Mouse (Mus musculus) hindbrain, embryonic 16.5 days (tissue): ENCODE results near the gene Prdm15. TPM values are rescaled to one million over a fixed set of nuclear protein-coding genes. Genes with fewer than 3 reads are reported as not detected.

ENCODE experiments used
- ATAC-seq: fragments of 200-750 bp; cut with Nextera tagmentation; 2 replicates; pipeline ENCODE4 v1.8.0; 2017; ENCODE audit warnings: moderate TSS enrichment, moderate library complexity
- H3K27ac ChIP-seq: fragments of 300-500 bp; sonication (generic); 2 replicates; pipeline ENCODE4 v1.5.1; 2014; ENCODE audit warnings: low read depth, mild to moderate bottlenecking, control low read depth, low read length, moderate library complexity
- H3K27me3 ChIP-seq: fragments of 300-500 bp; sonication (generic); replicated peaks from 2 replicates; pipeline ENCODE4 v1.6.1; 2014; ENCODE audit warnings: low read length; ENCODE audit not compliant: control insufficient read depth, insufficient read depth
- H3K36me3 ChIP-seq: fragments of 300-500 bp; sonication (generic); 2 replicates; pipeline ENCODE4 v1.6.1; 2014; ENCODE audit warnings: mild to moderate bottlenecking, low read length, moderate library complexity, mixed read lengths; ENCODE audit not compliant: control insufficient read depth, insufficient read depth
- H3K4me1 ChIP-seq: fragments of 300-500 bp; sonication (generic); 2 replicates; pipeline ENCODE4 v1.6.1; 2014; ENCODE audit warnings: low read depth, low read length; ENCODE audit not compliant: control insufficient read depth, insufficient read depth
- H3K4me2 ChIP-seq: fragments of 300-500 bp; sonication (generic); 2 replicates; pipeline ENCODE4 v1.6.1; 2014; ENCODE audit warnings: mild to moderate bottlenecking, low read length, control low read depth, moderate library complexity
- H3K4me3 ChIP-seq: fragments of 300-500 bp; sonication (generic); 2 replicates; pipeline ENCODE4 v1.5.1; 2014; ENCODE audit warnings: mild to moderate bottlenecking, low read length, control low read depth, moderate library complexity
- H3K9ac ChIP-seq: fragments of 300-500 bp; sonication (generic); 2 replicates; pipeline ENCODE4 v1.6.1; 2014; ENCODE audit warnings: low read depth, mild to moderate bottlenecking, control low read depth, low read length, moderate library complexity
- H3K9me3 ChIP-seq: fragments of 300-500 bp; sonication (generic); 2 replicates; pipeline ENCODE4 v1.6.1; 2014; ENCODE audit warnings: mild to moderate bottlenecking, low read length, moderate library complexity; ENCODE audit not compliant: control insufficient read depth
- WGBS: fragments of 180-500 bp; shearing (Covaris S2); extraction: QIAGEN DNeasy Blood & Tissue Kit; methylation state at CpG from one replicate; pipeline ENCODE4 v1.1.7; 2014; 5-methylcytosine and 5-hydroxymethylcytosine counted together
- polyA plus RNA-seq: library from polyadenylated mRNA; unstranded; fragments of >200 nt; fragmentation: Nextera tagmentation; extraction: Ambion mirVana; gene quantifications from 2 replicates; pipeline ENCODE4 v1.2.1, GENCODE M21; 2015

Prdm15 gene
- polyA plus RNA-seq, 1 experiment from 2014 or later, result 8.5 TPM

DNA sequence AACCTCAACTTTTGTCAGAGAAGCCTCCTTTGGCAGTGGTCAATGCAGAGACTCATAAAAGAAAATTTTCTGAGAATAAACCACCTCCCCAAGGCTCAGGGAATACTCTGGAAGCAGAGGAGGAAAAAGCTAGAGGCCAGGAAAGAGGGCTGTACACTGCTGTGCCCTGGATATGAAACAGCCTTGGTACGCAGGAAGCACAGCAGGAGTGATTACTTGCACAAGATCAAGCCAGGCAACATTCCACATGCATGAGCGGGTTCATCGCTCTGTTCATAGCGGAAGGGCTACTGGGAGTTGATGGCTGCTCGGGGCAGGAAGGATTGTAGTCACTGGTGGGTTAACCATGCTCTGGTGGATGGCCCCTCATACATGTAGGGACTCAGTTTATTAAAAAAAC, 21.0 kb upstream of the Prdm15 start:
- no peak overlapping the region for H3K9ac ChIP-seq
- 62% methylated on average over 5 of the region's 5 CpGs for WGBS
- no peaks in the 10 kb centered on the region for H3K27me3 ChIP-seq
- no peaks in the 10 kb centered on the region for H3K9me3 ChIP-seq
- H3K4me1 ChIP-seq, result no peaks in the 10 kb centered on the region
- H3K27ac ChIP-seq, result no peak overlapping the region
- no peak overlapping the region for H3K4me3 ChIP-seq
- ATAC-seq, result no peak
- peaks cover 16% of the 10 kb centered on the region; the same call in 1 of the 2 replicates for H3K36me3 ChIP-seq
- H3K4me2 ChIP-seq, result no peak overlapping the region

DNA sequence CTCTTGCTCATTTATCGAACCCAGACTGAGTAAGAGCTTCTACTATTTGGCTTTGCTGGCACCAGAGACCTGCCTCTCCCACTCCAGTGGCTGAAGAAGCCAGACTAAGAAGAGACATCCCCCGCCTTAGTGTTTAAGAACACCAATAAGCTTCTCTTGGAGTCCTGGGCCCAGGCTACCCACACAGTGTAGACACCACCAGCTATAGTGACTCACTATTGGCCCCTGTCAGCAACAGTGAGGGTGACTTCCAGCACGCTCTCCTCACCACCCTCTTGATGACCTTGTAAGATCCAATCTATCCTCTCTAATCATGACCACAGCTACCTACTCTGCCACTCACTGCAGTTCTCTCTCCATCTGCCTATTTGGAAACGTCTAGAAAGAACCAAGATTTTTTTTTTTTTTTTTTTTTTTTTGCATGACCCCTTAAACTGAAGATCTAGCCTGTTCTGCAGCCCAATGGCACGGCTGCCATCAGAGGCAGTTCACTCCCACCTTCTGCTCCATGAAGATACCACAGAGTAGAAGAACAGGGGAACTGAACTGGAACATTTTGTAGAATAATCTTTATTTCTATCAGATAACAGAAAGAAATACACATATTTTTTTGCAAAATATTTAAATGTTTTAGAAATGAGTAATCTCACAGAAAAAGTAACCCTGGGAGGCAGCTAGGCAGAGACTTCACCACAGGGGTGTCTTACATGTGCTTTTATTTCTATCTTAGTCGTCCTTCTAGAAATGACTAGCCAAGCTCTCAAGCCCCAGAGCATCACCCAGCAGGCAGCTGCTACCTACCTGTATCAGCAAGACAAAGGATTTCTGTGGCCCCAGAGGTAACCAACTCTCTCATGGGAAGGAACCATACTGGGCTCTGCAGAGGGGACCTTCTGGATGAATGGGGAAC, 17.8 kb upstream of the Prdm15 start:
- Histone ChIP-seq H3K4me3 (no peak overlapping the region), H3K4me2 (no peak overlapping the region), H3K36me3 (peaks cover 18% of the 10 kb centered on the region; the same call in 1 of the 2 replicates), H3K9me3 (no peaks in the 10 kb centered on the region), H3K4me1 (no peaks in the 10 kb centered on the region), H3K27me3 (no peaks in the 10 kb centered on the region), H3K9ac (no peak overlapping the region), H3K27ac (no peak overlapping the region)
- no peak for ATAC-seq
- WGBS, result 75% methylated on average over 6 of the region's 6 CpGs

DNA sequence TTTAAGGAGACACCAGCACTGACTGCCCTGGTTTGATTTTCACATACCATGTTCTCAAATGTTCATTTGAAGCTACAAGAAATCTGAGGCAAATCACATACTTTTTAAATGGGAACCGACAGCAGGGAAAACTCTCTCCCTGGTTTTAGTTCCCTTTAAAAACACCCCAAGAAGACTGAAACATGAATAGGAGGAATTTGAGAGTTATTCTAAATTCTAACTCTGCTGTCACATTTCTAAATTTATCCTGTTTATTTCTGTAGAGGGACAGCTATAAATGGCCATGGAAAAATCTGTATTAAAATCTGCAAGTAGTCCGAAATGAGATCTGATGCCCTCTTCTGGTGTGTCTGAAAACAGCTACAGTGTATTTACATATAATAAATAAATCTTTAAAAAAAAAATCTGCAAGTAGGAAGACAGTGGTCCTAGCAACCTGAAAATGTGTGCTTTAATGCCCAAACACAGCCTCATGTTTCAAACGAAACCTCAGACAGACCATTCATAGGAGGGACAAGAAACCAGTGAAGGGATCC, 12.3 kb upstream of the Prdm15 start:
- Histone ChIP-seq H3K4me3 (no peak overlapping the region), H3K4me2 (no peak overlapping the region)
- 84% methylated on average over 3 of the region's 3 CpGs for WGBS

DNA sequence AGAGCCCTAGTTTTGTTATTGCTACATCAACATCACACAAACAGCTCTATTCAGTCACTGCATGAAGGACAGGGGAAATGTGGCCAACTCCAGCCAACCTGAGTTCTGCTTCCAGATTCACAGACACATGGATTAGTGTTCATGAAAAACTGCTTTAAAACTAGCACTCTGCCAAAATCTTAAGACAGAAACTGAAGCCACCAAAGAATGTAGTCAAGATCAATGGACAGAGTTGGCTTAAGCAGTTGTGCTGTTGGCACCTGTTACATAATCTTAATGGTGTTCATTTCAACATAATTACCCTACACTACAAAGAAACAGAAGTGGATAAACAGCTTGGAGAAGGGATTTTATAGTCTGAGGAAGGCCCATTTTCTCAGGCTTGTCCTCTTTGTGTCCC, 4.4 kb upstream of the Prdm15 start:
- Histone ChIP-seq H3K9ac (no peak overlapping the region), H3K27ac (no peak overlapping the region), H3K4me2 (no peak overlapping the region), H3K4me3 (no peak overlapping the region), H3K27me3 (no peaks in the 10 kb centered on the region), H3K36me3 (no peaks in the 10 kb centered on the region), H3K9me3 (no peaks in the 10 kb centered on the region), H3K4me1 (no peaks in the 10 kb centered on the region)
- no peak for ATAC-seq

More for the DNA sequence above, 12.3 kb upstream of the Prdm15 start:
- no peak overlapping the region for H3K9ac ChIP-seq
- ATAC-seq, result no peak
- H3K27ac ChIP-seq, result no peak overlapping the region
- no peaks in the 10 kb centered on the region for H3K9me3 ChIP-seq
- no peaks in the 10 kb centered on the region for H3K27me3 ChIP-seq
- peaks cover 9% of the 10 kb centered on the region; the same call in 1 of the 2 replicates for H3K36me3 ChIP-seq
- no peaks in the 10 kb centered on the region for H3K4me1 ChIP-seq

DNA sequence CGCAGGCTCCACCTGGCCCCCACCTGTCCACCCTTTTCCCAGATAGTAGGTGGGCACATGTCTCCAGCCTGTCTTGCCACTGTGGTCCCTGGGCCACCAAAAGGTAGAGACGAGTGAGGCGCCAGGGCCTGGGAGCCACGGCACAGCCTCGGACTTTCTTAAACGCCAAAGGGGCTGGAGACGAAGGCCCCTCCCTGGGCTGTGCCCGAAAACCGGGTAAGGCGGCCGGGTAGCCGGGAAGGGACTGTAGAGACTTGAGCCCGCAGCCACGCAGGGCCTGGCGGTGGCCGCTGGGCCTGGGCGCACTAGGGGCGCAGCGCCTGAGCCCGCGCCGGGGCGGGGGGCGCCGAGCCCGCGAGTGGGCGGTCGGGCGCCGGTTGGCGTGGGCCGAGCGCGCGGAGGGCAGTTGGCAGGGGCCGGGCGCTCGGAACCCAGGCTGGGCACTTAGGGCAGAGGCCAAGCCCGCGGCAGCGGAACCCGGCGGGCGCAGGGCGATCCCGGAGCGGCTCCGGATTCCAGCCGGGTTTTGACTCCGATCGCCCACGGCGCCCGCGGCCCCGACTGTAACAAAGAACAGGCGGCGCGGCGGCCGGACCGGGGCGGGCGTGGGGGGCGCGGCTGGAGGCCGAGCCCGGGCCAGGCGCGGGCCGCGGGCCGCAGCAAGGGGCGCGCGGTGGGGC, 449 bp downstream of the Prdm15 start:
- Histone ChIP-seq H3K9me3 (no peaks in the 10 kb centered on the region), H3K27ac (peak overlapping the region; percentile 100), H3K4me1 (peaks cover 10% of the 10 kb centered on the region), H3K4me2 (peak overlapping the region; percentile 72), H3K9ac (peak overlapping the region; percentile 95), H3K27me3 (no peaks in the 10 kb centered on the region), H3K36me3 (no peaks in the 10 kb centered on the region), H3K4me3 (peak overlapping the region; percentile 89)
- under 1% methylated on average over 50 of the region's 77 CpGs for WGBS
- ATAC-seq, result peak; percentile 89

DNA sequence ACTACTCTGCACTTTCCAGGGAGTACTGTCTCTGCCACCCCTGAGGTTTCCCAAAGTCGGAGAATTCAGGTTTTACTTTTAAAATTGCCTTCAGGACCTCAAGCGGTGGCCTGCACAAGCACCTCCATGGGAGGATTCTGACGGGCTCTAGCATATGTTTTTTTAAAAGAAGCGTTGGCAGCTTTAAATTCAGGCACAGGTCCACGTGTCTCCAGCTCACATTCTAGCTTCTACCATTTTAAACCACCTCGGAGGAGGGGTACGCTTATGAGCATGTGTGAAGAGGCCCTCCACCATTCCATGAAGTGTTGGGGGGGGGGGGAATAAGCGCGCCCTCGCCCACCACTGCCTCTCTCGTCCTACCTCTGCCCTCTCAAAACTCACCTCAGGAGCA, 986 bp downstream of the Prdm15 start:
- peak overlapping the region; percentile 100 for H3K27ac ChIP-seq
- H3K4me1 ChIP-seq, result peaks cover 10% of the 10 kb centered on the region
- peak overlapping the region; percentile 95 for H3K9ac ChIP-seq
- peak overlapping the region; percentile 89 for H3K4me3 ChIP-seq
- 2% methylated on average over 11 of the region's 11 CpGs for WGBS
- no peaks in the 10 kb centered on the region for H3K27me3 ChIP-seq
- H3K9me3 ChIP-seq, result no peaks in the 10 kb centered on the region
- ATAC-seq, result peak; percentile 74
- H3K4me2 ChIP-seq, result peak overlapping the region; percentile 69
- no peaks in the 10 kb centered on the region for H3K36me3 ChIP-seq

DNA sequence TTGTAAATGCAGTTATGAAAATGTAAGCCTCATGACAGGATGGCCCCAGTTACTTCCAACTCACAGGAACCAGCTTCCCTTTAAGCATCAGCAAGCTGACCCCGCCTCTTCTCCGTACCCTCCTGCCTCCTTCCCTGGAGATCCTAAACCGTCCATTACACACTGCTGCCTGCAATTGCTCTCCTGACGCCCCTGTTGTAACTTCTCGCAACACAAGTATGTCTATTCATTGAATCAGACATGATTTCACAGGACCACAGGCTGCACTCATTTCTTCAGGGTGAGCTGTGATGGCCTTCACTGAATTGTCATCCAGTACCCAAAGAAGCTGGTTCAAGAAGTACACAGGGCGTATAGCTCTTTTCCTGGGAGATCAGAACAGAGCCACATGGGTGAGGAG, 2.8 kb downstream of the Prdm15 start:
- H3K36me3 ChIP-seq, result no peaks in the 10 kb centered on the region
- no peak for ATAC-seq
- no peak overlapping the region for H3K9ac ChIP-seq
- no peaks in the 10 kb centered on the region for H3K9me3 ChIP-seq
- H3K4me1 ChIP-seq, result peaks cover 10% of the 10 kb centered on the region
- no peaks in the 10 kb centered on the region for H3K27me3 ChIP-seq
- no peak overlapping the region for H3K4me3 ChIP-seq
- WGBS, result 79% methylated on average over 6 of the region's 6 CpGs
- H3K4me2 ChIP-seq, result no peak overlapping the region
- H3K27ac ChIP-seq, result no peak overlapping the region

DNA sequence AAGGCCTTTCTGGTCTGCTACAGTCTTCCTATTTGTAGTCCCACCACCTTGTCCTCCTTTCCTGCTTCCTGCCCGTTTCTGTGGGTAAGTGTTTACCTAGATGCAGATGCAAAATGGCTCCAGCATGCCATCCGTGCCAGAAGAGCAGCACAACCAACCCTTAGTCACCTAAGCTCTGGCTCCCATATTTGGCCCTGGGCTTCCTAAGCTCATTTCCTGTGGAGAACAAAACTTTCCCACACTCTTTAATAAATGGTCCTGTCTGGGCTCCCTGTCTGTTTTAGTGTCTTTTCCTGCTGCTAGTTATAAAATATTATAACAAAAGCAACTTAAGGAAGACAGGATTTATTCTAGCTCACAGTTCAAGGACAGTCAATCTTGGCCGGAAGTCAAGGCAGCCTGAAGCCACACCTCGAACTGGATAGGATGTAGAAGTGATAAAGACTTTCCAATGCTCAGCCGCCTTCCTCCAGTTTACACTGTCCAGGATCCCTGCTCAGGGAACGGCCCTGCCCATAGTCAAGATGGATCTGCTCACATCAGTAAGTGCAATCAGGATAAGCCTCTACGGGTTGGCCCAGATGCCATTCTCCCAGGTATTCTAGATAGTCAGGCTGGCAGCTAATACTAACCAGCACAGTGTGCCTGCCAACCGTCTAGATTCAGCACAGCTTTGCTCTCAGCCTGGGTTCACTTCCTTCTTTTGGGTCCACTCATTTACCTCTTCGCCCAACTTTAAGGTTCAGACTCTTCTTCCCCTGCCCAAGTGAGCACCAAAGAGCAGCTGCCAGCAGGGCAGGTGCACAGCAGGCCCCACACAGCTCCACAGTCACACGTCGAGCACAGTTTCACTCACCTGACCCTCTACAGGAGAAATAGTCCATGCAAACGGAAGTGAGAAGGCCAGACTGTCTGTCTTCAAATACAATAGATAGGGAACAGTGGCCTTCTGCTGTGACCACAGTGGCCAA, 6.4 kb downstream of the Prdm15 start:
- Histone ChIP-seq H3K4me1 (peaks cover 9% of the 10 kb centered on the region), H3K4me2 (no peak overlapping the region), H3K27ac (no peak overlapping the region), H3K27me3 (no peaks in the 10 kb centered on the region), H3K36me3 (no peaks in the 10 kb centered on the region), H3K9ac (no peak overlapping the region), H3K9me3 (no peaks in the 10 kb centered on the region), H3K4me3 (no peak overlapping the region)
- 89% methylated on average over 12 of the region's 12 CpGs for WGBS
- no peak for ATAC-seq
